Mouse (Mus musculus): ENCODE results near the gene Sema4g.

GRCm38 (mm10) chr19:45027848-45028247 is 38.9 kb downstream of the Sema4g start:
- no peak for TF ChIP-seq EP300 (IDR thresholded peaks at IDR 0.05; ENCODE audit: low read depth)
- TF ChIP-seq CTCF (IDR thresholded peaks at IDR 0.05; ENCODE audit: low read depth): no peak

Measured in liver, postnatal 0 days (tissue).